Mouse (Mus musculus): ENCODE results near the gene Itsn1. TPM values are rescaled to one million over a fixed set of nuclear protein-coding genes. Genes with fewer than 3 reads are reported as not detected.

Gene Itsn1
- total and polyA plus RNA-seq, 2 experiments from 2014 or later: 11.9 to 64.7 TPM

DNA sequence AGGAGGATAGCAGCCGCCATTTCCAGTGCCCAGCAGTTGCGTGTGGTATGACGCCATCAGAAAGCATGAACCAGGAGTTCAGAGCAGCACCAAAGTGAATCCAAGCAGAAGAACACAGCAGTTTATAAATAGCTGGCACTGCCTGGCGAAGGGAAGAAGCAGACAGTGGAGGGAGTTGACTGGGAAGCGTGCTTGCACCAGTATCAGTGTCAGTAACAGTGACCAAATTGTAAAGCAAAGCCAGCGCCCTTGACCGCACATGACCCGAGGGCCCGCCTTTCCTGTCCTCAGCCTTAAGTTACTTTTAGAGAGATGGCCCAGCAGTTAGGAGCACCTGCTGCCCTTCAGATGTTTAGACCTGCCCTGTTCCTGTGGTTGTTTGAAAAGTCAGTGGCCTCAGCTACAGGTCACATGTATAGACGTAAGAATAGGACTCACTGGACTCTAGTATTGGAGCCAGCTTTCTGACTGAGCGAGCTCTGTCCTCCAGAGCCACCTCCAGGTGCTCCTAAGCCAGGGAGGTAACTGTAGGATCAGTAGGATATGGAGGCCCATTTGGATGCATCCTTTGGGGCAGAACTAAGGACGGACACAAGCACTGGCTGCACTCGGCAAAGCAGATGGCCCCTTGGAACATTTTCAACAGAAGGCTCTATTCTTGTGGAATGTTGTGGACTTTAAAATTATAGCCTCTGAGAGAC is 118.6 kb downstream of the Itsn1 start:
- DNase-seq (ENCODE audit: low spot score): peak; percentile 69
- no peak overlapping the region for H3K9ac ChIP-seq (replicated peaks; ENCODE audit: low read depth, low read length)

DNA sequence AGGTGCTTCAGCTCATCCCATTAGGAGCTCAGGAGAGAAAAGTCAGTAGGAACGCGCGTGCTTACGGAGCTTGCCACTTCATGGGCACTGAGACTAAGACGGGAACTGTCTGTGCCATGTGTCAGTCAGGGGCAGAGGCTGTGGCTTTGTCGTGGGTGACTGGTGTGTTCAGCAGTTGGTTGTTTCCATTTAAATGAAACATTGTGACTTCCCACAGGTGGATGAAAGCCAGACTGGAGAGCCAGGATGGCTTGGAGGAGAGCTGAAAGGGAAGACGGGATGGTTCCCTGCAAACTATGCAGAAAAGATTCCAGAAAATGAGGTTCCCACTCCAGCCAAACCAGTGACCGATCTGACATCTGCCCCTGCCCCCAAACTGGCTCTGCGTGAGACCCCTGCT is 119.4 kb downstream of the Itsn1 start:
- no peaks in the 10 kb centered on the region for H3K9me3 ChIP-seq (replicated peaks; ENCODE audit: control insufficient read depth, low read length)
- no peak overlapping the region for H3K4me2 ChIP-seq (ENCODE audit: low read depth, low read length)
- peaks cover 31% of the 10 kb centered on the region for H3K4me1 ChIP-seq (ENCODE audit: control insufficient read depth, insufficient read depth)
- H3K27me3 ChIP-seq (ENCODE audit: control insufficient read depth, insufficient read depth, low read length): no peaks in the 10 kb centered on the region
- no peak for DNase-seq (ENCODE audit: low spot score)
- peak overlapping the region; percentile 80; the same call in 1 of the 2 replicates for H3K27ac ChIP-seq (ENCODE audit: low read depth)
- H3K36me3 ChIP-seq (replicated peaks; ENCODE audit: control insufficient read depth, insufficient read depth, low read length): peaks cover 21% of the 10 kb centered on the region
- no peak for ATAC-seq (ENCODE audit: insufficient read depth, low read depth)
- no peak for TF ChIP-seq CTCF (IDR thresholded peaks at IDR 0.05; ENCODE audit: low read depth)
- no peak for TF ChIP-seq EP300 (IDR thresholded peaks at IDR 0.05; ENCODE audit: low read depth)
- no peak overlapping the region for H3K4me3 ChIP-seq (ENCODE audit: low read depth, low read length)
- H3K9ac ChIP-seq (replicated peaks; ENCODE audit: low read depth, low read length): no peak overlapping the region
- WGBS: 91% methylated on average over 9 of the region's 9 CpGs

More for the DNA sequence above, 118.6 kb downstream of the Itsn1 start:
- Histone ChIP-seq H3K27ac (ENCODE audit: low read depth) (peak overlapping the region; percentile 80), H3K4me2 (ENCODE audit: low read depth, low read length) (no peak overlapping the region), H3K4me3 (ENCODE audit: low read depth, low read length) (no peak overlapping the region), H3K9me3 (replicated peaks; ENCODE audit: control insufficient read depth, low read length) (no peaks in the 10 kb centered on the region), H3K4me1 (ENCODE audit: control insufficient read depth, insufficient read depth) (peaks cover 31% of the 10 kb centered on the region), H3K36me3 (replicated peaks; ENCODE audit: control insufficient read depth, insufficient read depth, low read length) (peaks cover 24% of the 10 kb centered on the region), H3K27me3 (ENCODE audit: control insufficient read depth, insufficient read depth, low read length) (no peaks in the 10 kb centered on the region)
- TF ChIP-seq CTCF (IDR thresholded peaks at IDR 0.05; ENCODE audit: low read depth) (no peak), EP300 (IDR thresholded peaks at IDR 0.05; ENCODE audit: low read depth) (no peak)
- ATAC-seq (ENCODE audit: insufficient read depth, low read depth): peak; percentile 74
- WGBS: 48% methylated on average over 13 of the region's 13 CpGs

DNA sequence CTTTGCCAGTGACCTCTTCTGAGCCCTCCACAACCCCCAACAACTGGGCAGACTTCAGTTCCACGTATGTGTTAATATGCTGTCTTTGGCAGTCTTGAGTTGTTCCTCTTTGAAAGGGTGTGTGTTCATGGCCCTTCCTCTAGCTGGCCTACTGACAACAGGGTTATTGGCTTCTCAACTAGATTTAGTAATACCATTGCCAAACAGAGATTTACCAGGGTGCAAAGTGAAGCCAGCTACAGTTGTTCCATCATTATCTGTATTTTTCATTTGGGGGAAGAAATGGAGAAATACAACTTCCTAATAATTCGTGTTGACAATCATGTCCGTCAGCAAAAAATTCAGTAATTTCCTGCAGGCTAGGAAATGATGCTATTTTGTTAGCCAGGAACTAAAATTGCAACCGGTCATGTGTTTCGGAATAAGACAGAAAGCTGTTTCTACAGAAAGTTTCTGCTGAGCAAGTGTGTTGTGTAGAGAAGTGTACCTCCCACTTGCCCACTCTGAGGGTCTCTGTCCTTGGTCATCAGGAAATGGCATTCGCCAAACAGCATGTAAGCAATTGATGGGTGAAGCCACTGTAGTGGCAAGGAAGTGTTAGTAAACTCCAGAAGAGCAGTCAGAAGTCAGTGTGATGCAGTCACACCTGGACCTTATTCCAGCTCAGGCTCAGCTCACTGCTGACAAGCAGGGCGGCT is 120.0 kb downstream of the Itsn1 start:
- DNase-seq (ENCODE audit: low spot score) (no peak), ATAC-seq (ENCODE audit: insufficient read depth, low read depth) (no peak)
- Histone ChIP-seq H3K9ac (replicated peaks; ENCODE audit: low read depth, low read length) (no peak overlapping the region), H3K27ac (ENCODE audit: low read depth) (peak overlapping the region; percentile 80; the same call in 1 of the 2 replicates), H3K4me1 (ENCODE audit: control insufficient read depth, insufficient read depth) (peaks cover 31% of the 10 kb centered on the region), H3K36me3 (replicated peaks; ENCODE audit: control insufficient read depth, insufficient read depth, low read length) (peaks cover 17% of the 10 kb centered on the region), H3K27me3 (ENCODE audit: control insufficient read depth, insufficient read depth, low read length) (no peaks in the 10 kb centered on the region), H3K4me3 (ENCODE audit: low read depth, low read length) (no peak overlapping the region), H3K4me2 (ENCODE audit: low read depth, low read length) (no peak overlapping the region), H3K9me3 (replicated peaks; ENCODE audit: control insufficient read depth, low read length) (no peaks in the 10 kb centered on the region)
- WGBS: 83% methylated on average over 7 of the region's 7 CpGs
- TF ChIP-seq CTCF (IDR thresholded peaks at IDR 0.05; ENCODE audit: low read depth) (no peak), EP300 (IDR thresholded peaks at IDR 0.05; ENCODE audit: low read depth) (no peak)

DNA sequence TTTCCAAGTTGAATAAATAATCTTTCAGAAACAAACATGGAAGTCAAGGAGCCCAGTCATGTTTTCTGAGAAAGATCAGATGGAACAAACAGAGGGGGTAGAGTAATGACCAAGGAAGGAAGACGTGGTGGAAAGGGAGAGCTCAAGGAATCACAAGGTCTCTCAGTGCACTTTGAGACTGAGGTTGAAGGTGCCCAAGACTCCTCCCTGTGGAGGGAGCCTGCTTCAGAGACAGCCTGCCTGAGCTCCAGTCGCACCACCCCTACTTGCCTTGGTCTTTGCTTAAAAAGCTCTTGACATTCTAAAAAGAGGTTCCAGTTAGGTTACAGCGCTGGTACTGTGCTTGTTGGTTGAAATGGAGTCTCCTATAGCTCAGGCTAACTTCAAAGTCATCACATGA is 121.1 kb downstream of the Itsn1 start:
- WGBS: 89% methylated on average over 3 of the region's 3 CpGs
- Histone ChIP-seq H3K9ac (replicated peaks; ENCODE audit: low read depth, low read length) (no peak overlapping the region), H3K27ac (ENCODE audit: low read depth) (no peak overlapping the region), H3K27me3 (ENCODE audit: control insufficient read depth, insufficient read depth, low read length) (no peaks in the 10 kb centered on the region), H3K36me3 (replicated peaks; ENCODE audit: control insufficient read depth, insufficient read depth, low read length) (peaks cover 26% of the 10 kb centered on the region), H3K4me3 (ENCODE audit: low read depth, low read length) (no peak overlapping the region), H3K4me1 (ENCODE audit: control insufficient read depth, insufficient read depth) (peaks cover 31% of the 10 kb centered on the region), H3K9me3 (replicated peaks; ENCODE audit: control insufficient read depth, low read length) (no peaks in the 10 kb centered on the region), H3K4me2 (ENCODE audit: low read depth, low read length) (no peak overlapping the region)
- ATAC-seq (ENCODE audit: insufficient read depth, low read depth) (no peak), DNase-seq (ENCODE audit: low spot score) (no peak)
- TF ChIP-seq CTCF (IDR thresholded peaks at IDR 0.05; ENCODE audit: low read depth) (no peak), EP300 (IDR thresholded peaks at IDR 0.05; ENCODE audit: low read depth) (no peak)

DNA sequence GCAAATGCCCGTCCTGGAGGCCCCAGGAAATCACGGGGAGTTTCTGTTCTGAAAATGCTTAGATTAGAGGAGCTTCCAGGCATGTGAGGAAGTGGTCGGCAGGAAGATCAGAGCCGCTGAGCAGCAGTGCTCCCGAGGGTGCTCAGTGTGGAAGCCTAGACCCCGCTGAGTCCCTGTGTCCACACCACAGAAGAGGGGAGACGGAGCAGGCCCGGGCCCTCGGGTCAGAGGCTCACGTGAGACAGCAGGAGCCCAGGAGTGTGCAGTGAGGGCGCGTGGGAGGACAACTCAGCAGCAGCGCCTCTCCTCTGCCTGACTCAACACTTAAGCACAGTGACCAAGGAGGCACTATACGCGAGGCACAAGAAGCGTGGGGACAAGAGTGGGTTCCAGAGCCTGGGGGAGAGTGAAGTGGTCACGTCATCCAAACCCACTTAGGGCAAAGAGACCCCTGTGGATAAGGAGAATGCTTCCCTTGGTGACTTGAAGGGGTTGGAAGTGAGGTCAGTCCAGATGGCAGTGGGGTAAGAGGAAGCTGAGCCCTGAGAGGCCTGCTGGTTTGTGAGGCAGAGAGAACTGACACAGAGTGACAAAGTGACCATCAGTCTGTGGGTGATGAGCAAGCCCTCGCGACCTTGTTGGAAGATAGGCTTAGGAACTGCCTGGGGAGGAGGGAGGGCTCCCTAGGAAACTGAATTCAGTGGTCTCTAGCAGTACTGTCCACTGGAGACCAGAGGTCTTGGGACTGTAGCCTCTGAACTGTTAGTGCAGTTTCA is 122.6 kb downstream of the Itsn1 start:
- no peak for TF ChIP-seq EP300 (IDR thresholded peaks at IDR 0.05; ENCODE audit: low read depth)
- no peak for TF ChIP-seq CTCF (IDR thresholded peaks at IDR 0.05; ENCODE audit: low read depth)
- Histone ChIP-seq H3K4me1 (ENCODE audit: control insufficient read depth, insufficient read depth) (peaks cover 21% of the 10 kb centered on the region), H3K27ac (ENCODE audit: low read depth) (0 out of 2 replicates have a peak overlapping the region, but pooled peaks have one; percentile 16), H3K9me3 (replicated peaks; ENCODE audit: control insufficient read depth, low read length) (no peaks in the 10 kb centered on the region), H3K4me2 (ENCODE audit: low read depth, low read length) (no peak overlapping the region), H3K4me3 (ENCODE audit: low read depth, low read length) (no peak overlapping the region), H3K36me3 (replicated peaks; ENCODE audit: control insufficient read depth, insufficient read depth, low read length) (peaks cover 34% of the 10 kb centered on the region), H3K9ac (replicated peaks; ENCODE audit: low read depth, low read length) (no peak overlapping the region), H3K27me3 (ENCODE audit: control insufficient read depth, insufficient read depth, low read length) (no peaks in the 10 kb centered on the region)
- ATAC-seq (ENCODE audit: insufficient read depth, low read depth) (no peak), DNase-seq (ENCODE audit: low spot score) (no peak)
- WGBS: 67% methylated on average over 19 of the region's 19 CpGs

Data from heart, postnatal 0 days (tissue).